Mouse (Mus musculus): ENCODE measurements around the gene Anapc16.
"Not testable (repeated sequence)": the region's sequence is repeated elsewhere in the genome, so short reads cannot be mapped to it uniquely, and the experiment has no call there.

The Anapc16 gene

DNA sequence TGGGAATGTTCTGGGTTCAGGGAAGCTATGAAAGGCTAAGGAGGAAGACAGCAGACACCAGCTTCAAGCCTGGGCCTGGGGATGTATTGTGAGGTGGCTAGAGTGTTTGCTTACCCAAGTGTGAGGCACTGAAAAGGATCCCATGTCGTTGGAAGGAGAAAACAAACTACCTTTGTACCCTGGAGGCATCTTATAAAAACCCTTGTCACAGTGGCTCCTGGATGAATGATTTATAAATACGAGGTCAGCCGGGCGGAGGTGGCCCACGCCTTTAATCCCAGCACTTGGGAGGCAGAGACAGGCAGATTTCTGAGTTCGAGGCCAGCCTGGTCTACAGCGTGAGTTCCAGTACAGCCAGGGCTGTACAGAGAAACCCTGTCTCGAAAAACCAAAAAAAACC, 1.3 kb downstream of the Anapc16 start:
- not testable (repeated sequence) for DNase-seq (ENCODE audit: low read depth, low spot score)

DNA sequence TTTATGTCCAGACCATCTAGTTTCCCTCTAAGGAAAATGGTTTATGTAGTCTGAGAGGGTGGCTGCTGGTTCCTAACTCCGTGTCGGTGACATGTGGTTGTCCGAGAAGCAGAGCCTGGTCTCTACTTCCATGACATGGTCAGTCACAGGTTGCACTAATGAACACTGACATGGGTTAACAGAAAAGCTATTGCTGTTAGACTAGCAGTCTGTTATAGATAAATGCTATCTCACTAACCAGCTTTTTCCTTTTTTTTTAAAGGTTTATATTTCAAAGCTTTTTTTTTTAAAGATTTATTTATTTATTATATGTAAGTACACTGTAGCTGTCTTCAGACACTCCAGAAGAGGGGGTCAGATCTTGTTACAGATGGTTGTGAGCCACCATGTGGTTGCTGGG, 3.9 kb downstream of the Anapc16 start:
- DNase-seq (ENCODE audit: low read depth, low spot score): no peak

DNA sequence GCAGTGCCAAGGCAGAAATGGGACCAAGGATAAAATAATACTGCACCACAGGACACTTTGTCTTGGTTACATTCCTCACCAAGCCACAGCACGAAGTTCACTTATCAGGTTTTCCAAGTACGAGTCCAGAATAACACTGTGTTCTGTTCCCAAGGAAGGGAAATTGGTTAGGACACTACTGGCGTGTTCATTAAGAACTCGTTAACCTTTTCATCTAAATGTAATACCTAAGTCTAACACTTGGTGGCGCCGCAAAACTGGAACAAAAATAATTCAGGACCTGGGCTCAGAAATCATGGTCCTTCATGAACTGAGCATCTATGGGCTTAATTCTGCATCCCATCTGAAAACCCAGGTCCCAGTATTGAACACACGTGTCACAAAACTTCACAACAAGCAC, 5.3 kb downstream of the Anapc16 start:
- DNase-seq (ENCODE audit: low read depth, low spot score): peak; percentile 79

DNA sequence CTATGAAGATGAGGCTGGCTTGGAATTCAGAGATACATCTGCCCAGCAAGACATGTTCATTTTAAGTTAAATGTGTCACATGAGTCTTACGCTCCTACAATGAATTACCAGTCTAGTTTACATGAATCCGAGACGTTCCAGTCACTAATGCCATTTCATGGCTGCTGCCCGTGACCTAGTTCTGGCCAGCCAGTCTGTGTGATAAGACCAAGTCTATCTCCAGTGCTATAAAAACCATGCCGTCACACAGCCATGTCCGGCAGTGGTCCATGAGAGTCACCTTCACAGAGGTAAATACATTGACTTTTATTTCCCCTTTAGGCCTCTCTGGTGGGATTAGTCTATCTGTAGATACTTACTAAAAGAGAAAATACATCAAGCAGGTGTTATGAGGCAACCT, 7.0 kb downstream of the Anapc16 start:
- no peak for DNase-seq (ENCODE audit: low read depth, low spot score)

DNA sequence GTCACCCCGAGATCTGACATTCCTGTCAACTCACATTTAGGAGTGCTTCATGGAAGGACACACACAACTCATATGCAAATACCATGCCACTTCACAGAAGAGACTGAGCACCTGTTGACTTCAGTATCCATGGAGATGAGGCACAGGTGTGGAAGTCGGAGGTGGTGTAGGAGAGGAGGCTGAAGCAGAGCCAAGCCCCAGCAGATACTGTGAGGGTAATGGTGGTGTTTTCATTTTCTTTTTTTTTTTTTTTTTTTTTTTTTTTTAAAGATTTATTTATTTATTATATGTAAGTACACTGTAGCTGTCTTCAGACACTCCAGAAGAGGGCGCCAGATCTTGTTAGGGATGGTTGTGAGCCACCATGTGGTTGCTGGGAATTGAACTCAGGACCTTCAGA, 9.1 kb downstream of the Anapc16 start:
- DNase-seq (ENCODE audit: low read depth, low spot score): not testable (repeated sequence)

DNA sequence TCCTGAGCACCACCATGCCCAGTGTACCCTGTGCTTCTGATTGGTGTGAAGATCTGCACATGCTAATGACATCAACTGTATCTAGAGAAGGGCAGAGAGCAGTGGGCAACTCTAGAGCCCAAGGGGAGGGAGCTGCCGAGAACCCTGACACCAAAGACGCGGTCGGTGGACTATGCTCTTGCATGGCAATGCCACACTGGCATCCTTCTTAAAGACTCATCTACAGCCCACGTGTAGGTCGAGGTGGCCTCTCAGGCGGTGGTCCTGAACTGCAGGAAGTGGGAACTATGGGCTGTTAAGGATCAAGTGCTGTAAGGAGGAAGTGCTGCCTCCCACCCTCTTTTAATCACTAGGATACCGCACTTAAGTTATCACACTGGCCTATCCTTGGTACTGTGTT, 10.9 kb downstream of the Anapc16 start:
- DNase-seq (ENCODE audit: low read depth, low spot score): no peak

DNA sequence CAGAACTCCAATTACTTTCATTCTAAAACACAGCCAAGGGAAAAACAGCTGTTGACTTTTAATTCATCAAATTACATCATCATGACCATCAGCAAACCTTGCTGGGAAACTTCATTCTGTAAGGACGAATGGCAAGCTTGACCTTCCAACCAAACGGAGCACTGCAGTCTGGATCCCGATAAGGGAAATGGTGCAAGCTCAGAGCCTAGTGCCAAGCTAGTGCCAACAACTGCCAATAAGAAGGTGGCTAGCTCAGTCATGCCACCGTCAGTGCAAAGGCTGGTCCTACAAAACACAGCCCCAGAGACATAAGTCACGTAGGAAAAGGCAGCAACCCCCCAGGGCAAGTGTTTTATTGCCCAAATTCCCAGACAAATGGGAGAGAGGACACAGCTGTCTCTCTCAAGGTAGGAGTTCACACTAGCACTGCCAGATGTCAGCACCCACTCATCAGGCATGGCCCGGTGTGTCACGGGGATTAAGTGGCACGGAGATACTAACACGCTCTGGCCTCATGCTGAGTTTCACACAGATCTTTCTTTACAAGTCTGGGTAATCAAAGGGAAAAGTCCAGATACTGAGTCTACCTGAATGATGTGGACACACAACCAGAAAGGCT, 11.6 kb downstream of the Anapc16 start:
- DNase-seq (ENCODE audit: low read depth, low spot score): no peak

DNA sequence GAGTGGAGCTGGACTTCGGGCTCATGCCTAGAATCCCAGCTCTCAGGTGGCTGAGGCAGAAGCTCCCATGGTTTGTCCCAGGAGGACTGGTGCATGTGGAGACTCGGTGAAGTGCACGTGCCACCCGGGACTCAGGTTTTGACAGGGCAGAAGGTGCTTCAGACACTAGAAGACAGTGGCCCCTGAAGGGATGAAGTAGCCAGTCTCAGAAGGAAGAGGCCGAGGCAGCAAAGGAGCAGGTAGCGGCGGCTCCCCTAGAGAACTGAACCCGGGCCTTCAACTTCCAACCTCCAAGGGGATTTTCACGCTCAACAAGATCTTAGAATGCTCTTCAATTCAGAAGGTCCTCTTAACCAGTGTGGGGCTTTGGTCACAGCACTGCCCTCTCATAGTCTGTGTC, 12.5 kb downstream of the Anapc16 start:
- DNase-seq (ENCODE audit: low read depth, low spot score): no peak

DNA sequence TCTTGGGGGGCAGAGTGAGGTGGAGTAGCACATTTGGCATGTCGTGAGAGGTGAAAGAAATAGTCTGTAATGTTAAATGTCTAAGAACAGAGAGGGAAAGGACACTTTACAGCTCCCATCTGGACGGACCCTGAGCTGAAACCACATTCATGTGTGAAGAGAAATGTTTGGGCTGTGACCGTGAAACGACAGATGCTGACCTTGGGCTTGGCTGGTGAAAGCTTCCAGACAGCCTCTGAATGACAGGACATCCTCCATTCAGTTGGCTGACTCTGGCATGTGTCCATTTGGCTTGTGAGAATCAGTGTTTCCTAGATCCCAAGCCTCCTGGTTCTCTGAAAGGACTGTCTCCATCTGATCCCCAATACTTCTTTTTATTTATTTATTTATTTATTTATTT, 14.9 kb downstream of the Anapc16 start:
- DNase-seq (ENCODE audit: low read depth, low spot score): no peak

DNA sequence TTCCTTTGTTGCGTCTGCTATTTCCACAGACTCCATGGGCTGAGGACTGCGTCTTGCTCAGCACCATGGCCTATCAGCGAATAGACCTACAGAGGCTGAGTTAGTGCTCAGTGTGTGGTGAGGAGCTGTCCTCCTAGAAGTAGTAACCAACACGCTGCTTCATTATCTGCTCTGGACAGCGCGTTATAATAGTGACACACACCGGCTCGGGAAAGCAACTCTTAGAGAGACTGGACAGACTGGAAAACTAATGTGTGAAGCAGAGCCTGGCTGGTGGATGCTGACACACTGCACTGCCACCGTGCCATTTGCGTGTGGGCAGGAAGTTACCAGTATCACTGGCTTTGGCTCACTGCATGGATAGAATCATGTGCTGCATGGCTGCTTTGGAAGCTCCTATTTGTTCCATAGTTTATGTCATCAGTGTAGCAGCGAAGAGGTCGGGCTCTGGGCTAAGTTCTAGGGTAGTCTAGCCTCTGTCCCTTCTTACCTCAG, 20.5 kb downstream of the Anapc16 start:
- DNase-seq (ENCODE audit: low read depth, low spot score): no peak

DNA sequence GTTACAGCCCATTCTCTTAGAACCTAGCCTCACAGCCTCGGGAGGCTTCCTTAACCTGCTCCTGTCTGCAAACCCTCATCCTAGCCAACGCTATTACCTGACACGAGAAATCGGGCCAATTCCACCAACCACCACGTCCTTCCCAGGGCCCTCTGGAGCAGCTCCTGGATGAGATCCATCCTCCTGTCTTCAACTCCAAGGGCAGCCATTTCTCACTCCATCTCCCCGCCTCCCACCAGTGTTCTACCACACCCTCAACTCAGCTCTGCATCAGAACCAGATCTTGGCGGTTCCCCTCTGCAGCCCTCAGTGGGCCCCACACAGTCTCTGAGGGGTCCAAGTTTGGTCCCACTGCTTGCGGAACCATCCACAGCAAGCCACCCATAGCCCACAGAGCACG, 21.1 kb downstream of the Anapc16 start:
- DNase-seq (ENCODE audit: low read depth, low spot score): no peak

DNA sequence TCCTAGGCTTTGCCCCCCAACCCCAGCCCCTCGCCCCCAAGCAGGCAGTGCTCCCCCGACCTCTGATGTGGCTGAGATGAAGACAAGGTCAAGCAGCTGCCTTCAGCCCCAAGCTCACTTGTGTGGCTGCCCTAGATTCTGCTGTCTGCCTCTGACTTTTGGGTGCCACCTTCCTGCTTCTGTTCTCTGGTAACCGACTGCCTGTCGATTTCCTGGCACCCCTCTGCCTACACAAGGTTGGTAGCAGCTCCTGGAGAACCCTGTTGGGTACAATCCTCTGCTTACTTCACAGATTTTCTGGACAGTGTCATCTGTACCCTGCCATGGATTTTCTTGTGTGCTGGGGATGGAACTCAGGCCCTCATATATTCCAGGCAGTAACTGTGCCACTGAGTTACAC, 21.6 kb downstream of the Anapc16 start:
- peak; percentile 50 for DNase-seq (ENCODE audit: low read depth, low spot score)

DNA sequence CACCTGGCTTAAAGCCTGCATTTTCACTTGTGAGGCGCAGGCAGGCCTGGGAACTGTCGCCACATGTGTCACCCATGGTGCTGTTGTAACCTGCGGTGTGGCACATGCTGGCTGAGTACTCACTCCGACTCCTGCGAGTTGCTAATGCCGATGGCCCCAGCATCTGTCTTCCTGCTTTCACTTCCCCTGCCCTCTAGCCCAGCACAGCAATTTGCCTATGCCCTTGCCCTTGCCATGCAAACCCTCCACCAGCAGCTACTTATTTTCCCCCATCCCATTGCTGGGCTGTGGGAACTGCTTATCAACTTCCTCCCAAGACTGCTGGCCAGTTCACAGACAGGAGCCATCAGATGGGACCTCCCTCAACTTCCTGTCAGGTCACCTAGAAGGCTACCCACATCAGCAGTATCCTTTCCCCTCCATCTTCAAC, 22.1 kb downstream of the Anapc16 start:
- DNase-seq (ENCODE audit: low read depth, low spot score): peak; percentile 94

DNA sequence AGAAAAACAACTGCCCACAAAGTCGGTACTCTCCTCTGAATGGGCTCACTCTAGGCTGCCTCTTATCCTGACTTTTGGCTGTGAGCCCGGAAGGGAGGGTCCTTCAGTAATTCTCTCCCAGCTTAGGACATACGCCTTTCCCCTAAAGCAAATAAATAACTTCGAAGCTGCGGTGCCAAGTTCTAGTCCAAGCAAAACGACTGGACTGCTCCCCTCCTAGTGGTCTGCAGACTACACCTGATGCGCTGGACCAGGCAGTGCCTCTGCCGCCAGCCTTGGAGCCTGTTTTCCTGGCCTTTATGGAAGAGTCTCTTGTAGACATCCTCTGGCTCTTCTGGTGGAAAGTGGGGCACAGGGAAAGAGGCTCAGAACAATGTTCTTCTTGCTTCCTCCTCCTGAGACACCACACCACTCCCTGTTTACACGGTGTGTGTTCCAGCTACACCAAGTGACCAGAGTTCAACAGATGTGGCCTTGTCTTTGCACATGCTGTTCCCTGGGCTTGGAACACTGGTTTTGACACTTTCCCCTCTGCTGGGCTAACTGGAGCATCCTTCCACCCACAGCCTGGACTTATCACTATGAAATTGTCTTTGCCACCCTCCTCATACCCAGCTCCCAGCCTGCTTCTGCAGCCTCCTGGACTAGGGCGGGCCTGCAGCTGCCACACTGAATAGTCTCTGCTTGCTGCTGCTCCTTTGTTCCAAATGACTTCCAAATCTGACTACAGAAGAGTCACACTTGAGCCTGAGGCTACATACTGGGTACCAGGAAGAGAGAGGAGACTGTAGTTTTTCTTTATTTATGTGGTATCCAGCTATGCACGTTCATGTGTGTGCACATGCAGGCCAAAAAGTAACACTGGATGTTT, 23.8 kb downstream of the Anapc16 start:
- DNase-seq (ENCODE audit: low read depth, low spot score): no peak

DNA sequence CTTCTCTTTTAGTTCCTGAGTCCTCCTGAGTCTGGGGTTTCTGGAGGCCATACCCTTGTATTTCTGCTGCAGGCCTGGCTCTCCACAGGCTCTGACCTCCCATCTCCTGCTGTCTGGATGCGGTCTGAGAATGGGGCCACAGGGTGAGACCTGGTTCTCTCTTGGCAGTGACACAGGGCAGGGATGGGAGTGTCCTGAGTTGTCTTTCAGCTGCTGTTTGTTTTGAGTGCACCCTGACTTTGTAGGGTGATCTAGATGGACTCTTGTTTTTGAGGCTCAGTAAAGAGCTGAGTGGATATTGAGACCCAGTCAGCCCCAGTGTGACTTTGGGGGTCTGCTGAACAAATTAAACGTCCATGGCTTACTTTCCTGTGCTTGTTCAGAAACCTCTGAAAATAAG, 24.5 kb downstream of the Anapc16 start:
- no peak for DNase-seq (ENCODE audit: low read depth, low spot score)

DNA sequence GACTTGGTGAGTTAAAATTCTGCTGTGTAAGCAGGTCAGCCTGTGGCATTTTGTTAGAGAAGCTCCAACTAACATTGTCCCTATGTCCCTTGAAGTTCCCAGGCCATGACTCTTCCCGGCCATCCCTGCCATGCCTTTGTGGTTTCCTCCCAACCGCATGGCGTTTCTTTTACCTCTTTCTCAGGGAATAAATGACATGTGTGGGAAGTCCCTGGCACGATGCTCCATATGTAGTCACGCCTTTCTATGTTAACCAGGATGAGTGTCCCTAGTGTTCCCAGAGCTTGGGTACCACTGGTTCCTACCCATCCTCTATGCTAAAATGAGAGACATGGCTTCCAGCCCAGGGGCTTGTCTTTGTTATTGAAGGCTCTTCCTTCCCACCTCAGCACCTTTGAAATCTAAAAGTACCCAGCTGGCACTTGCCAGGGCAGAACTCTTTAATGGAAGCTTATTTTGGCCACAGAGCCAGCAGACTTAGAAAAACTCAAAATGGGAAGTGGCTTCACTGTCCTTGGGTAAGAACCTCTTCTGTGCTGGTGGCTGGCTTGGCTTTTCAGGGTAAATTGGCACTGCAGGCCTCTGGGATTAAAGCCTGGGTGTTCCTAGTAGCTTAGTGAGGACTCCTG, 25.1 kb downstream of the Anapc16 start:
- no peak for DNase-seq (ENCODE audit: low read depth, low spot score)

DNA sequence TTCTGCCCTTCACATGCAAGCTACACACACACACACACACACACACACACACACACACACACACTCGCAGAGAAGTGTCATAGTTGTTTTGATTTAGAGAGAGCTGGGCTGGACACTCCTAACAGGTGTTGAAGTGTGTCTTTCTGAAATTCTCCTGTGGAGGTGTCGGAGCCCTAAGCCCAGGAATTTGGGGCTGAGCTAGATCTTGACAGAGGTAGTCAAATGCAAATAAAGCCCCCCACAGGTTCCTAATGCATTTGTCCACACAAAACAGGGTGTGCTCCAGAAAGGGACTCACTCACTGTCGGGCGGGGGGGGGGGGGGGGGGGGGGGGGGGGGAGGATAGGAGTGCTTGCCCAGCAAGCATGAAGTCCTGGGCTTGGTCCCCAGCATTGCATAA, 25.8 kb downstream of the Anapc16 start:
- DNase-seq (ENCODE audit: low read depth, low spot score): no peak

DNA sequence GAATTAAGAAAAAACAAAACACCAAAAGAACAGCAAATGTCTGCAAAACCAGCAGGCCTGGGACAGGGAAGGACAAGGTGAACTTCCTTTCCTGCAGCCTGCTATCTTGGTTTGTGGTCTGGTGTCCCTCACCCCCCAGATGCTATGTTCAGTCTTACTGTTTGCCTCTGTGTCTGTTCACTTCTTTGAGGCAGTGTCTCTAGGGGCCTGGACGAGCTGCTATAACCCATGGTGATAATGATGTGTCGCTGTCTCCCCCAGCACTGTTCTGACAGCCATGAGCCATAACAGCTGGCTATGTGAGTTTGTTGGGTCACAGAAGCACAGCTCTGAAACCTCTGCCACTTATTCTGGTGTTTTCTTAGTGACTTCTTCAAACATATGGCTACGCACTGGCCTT, 28.1 kb downstream of the Anapc16 start:
- DNase-seq (ENCODE audit: low read depth, low spot score): peak; percentile 59

DNA sequence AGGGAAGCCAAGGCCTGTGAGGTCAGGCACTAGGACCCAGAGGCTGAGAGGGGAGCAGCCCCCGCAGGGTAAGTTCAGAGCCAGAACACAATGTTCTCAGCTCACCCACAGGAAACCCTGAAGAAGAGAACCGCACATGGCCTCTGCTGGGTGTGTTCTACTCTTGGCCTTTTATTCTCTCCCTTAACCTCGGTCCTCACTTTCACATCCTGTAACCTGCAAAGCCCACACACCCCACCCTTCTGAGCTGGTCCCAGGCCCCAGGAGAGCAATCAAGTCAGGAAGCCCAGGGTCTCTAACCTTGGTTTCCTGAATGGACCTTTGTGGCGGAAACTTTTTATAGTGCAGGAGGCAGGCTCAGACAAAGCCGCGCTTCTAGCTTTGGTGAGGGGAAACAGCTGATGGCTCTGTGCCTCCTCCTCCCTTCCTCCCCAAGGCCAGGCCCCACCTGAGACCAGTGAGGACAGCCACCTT, 28.7 kb downstream of the Anapc16 start:
- DNase-seq (ENCODE audit: low read depth, low spot score): peak; percentile 83

DNA sequence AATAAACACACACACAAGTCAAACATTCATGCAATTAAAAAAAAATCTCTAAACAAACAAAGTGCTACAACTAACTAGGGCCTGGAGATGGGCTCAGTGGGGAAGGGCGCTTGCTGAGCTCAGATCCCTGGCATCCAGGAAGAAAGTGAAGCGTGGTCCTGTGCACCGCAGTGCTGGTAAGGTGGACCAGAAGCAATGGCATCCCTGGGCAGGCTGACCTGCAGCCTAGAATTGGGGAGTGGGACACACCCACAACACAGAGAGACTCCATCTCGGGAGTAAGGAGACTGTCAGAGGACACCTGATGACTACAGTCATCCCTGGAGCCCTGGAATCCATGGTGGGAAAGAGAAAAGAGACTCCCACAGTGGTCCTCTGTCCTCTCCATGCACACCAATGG, 29.5 kb downstream of the Anapc16 start:
- no peak for DNase-seq (ENCODE audit: low read depth, low spot score)

DNA sequence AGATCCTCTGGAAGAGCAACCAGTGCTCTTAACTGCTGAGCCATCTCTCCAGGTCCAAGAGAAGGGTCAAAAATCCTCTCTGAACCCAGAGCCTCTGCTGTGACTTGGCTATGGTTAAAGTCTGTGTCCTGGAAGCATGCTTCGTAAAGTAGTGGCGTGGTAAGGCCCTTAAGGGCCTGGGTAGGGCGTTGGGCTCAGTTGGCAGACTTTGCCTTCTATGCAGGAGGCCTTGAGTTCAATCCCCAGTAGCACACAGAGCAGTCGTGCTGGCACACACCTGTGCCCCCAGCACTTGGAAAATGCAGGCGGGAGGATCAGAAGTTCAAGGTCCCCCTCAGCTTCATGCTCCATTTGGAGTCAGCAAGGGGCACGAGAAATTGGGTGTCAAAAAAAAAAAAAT, 29.9 kb downstream of the Anapc16 start:
- DNase-seq (ENCODE audit: low read depth, low spot score): no peak

DNA sequence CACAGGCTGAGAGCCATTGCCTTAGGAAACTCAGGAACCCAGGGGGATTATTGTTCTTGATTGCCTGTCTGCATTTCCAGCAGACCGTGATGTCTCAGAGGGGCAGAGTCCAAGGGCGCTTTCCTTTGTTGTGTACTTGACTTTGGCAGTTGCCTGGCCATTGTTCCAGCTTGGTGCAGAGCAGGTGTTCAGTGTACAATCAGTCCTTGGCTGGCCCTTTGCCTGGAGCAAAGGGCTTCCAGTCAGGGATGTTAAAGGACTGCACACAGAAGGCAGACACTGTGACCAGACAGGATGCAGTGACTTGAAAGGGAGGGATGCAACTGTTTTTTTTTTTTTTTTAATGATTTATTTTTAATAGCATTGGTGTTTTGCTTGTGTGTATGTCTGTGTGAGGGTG, 30.4 kb downstream of the Anapc16 start:
- DNase-seq (ENCODE audit: low read depth, low spot score): no peak

DNA sequence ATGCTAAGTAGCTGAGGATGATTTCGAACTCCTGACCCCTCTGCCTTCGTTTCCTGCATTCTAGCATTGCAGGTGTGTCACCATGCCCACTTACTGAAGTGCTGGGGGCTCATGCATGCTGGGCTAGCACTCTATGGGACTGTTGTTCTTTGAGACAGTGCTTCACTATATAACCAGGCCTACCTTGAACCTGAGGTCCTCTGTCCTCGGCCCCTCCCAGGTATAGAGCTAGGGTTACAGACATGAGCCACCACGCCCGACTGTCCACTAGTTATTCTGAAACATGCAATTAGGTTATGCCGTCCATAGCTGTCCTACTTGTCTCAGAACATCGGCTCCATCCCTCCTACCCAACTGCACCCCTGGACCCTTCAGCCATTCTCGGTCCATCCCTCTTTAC, 31.1 kb downstream of the Anapc16 start:
- DNase-seq (ENCODE audit: low read depth, low spot score): no peak
